Mouse (Mus musculus) cerebellum, adult 9-10 months (tissue): ENCODE data around the gene Actl11.

Source experiments
- DNase-seq: peaks from one replicate; pipeline ENCODE4 v3.0.0; 2022

Actl11 gene

GRCm38 (mm10) chr9:107962916-107963315 is 34.6 kb downstream of the Actl11 start:
- DNase-seq, result no peak

- DNase-seq, result peak; percentile 84
Observed at GRCm38 (mm10) chr9:107963700-107964099, 35.4 kb downstream of the Actl11 start.

- no peak for DNase-seq
Observed at GRCm38 (mm10) chr9:107964681-107965080, 36.4 kb downstream of the Actl11 start.

GRCm38 (mm10) chr9:107966676-107967075 is 38.4 kb downstream of the Actl11 start:
- DNase-seq, result no peak

GRCm38 (mm10) chr9:107967437-107967836 is 39.2 kb downstream of the Actl11 start:
- DNase-seq, result no peak

- no peak for DNase-seq
Observed at GRCm38 (mm10) chr9:107968531-107968930, 40.3 kb downstream of the Actl11 start.

GRCm38 (mm10) chr9:107970311-107970710 is 42.0 kb downstream of the Actl11 start:
- DNase-seq, result no peak

GRCm38 (mm10) chr9:107971690-107972541 is 43.6 kb downstream of the Actl11 start:
- no peak for DNase-seq

GRCm38 (mm10) chr9:107974491-107975171 is 46.4 kb downstream of the Actl11 start:
- no peak for DNase-seq

- DNase-seq, result no peak
Observed at GRCm38 (mm10) chr9:107975399-107976386, 47.4 kb downstream of the Actl11 start, which contains the start of gene Uba7. Gene Uba7, plus strand, starts transcription at chr9:107975505.

GRCm38 (mm10) chr9:107978815-107979214 is 50.5 kb downstream of the Actl11 start:
- no peak for DNase-seq
